Mouse (Mus musculus): ENCODE measurements around the gene Rcor1.

Rcor1 gene

GRCm38 (mm10) chr12:111021577-111021976 lies 17.6 kb upstream of the Rcor1 start:
- DNase-seq (ENCODE audit: low spot score), result no peak

DNA sequence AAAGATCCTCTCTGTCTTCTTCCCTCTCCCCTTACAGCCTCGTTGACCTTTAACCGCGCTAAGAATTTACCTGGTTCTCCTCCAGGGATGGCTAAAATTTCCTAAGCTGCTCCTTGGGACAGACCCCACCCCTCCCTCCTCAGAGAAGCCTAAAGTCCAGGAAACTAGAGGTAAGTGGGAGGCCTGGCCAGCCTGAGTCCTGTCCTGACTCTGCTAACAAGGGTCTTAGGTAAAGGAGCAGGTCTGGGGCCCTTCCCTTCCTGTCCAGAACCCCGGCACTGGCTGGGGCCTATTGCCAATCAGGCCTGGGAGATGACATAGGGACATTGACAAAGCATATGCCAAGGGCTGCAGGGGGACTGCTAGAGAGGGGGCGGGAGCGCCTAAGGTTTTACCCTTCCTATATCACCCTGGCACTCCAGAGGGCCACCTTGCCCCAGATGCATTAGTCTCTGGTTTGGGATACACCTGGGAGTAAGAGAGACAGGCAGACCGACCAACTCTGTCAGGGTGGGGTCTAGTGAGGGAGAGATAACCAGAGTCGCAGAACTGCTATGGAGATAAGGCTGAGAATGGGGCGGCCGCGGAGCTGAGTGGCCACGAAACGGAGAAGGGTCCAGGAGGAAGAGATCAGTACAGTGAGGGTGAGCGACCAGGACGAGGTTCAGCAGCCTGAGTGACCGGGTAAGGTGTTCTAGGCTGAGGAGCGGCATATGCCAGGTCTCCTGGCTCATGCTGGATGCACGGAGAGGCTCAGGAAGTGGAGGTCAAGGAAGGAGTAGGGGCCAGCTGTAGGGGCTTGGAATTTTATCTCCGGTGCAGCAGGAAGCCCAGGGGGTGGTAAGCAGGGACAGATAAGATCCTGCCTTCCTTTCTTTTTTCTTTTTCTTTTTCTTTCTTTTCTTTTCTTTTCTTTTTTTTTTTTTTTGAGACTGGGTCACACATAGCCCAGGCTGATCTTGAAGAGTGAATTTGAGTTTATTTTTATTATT lies 10.7 kb upstream of the Rcor1 start:
- DNase-seq (ENCODE audit: low spot score), result no peak

- DNase-seq (ENCODE audit: low spot score), result no peak
These were observed 9.8 kb upstream of the Rcor1 start for GRCm38 (mm10) chr12:111029291-111029890.

DNA sequence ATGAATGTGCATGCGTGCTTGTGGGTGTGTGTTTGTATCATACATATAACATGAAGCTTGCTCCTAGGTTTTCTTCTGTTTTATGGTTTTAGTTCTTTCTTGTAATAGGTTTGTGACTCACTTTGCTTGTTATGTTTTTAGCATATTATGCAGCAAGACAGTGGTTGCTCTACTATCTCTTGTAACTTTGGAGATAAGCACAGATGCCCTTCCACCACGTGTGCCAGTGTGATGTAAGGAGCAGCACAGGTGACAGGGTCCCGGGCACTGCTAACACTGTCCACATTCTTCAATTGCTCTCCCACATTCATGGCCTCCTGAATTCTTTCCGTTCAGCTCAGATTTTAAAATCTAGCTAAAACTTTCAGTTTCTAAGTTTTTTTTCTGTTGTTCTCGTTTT lies 6.3 kb upstream of the Rcor1 start:
- no peak for DNase-seq (ENCODE audit: low spot score)

GRCm38 (mm10) chr12:111035182-111035824 lies 3.8 kb upstream of the Rcor1 start:
- peak; percentile 50 for DNase-seq (ENCODE audit: low spot score)

DNA sequence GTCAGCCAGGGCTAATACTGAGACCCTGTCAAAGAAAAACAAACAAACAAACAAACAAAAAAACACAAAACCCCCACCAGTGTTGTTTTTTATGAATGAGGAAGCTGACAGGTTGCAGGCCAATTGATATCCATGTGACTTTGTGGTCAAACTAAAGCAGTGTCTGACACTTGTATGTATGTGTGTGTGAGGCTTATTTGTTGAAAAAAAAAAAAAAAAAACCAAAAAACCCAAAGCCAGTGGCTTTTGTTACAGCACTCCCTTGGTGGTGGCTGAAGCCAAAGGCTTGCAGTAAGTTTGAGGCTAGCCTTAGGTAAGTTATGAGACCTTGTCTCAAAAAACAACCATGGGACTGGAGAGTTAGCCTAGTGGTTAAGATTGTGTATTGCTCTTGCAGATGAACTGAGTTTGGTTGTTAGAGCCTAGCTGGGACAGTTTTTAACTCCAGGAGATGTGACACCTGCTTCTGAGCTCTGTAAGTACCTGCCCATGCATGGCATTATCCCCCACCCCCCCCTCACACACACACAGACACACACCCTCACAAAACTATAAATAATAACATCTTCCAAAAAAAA lies 2.9 kb upstream of the Rcor1 start:
- DNase-seq (ENCODE audit: low spot score), result no peak

GRCm38 (mm10) chr12:111037241-111038180 lies 1.6 kb upstream of the Rcor1 start:
- peak; percentile 37 for DNase-seq (ENCODE audit: low spot score)

- DNase-seq (ENCODE audit: low spot score), result peak; percentile 87
These were observed 748 bp upstream of the Rcor1 start for GRCm38 (mm10) chr12:111038231-111038975.

- DNase-seq (ENCODE audit: low spot score), result peak; percentile 26
These were observed 800 bp downstream of the Rcor1 start for GRCm38 (mm10) chr12:111039771-111040530.

DNA sequence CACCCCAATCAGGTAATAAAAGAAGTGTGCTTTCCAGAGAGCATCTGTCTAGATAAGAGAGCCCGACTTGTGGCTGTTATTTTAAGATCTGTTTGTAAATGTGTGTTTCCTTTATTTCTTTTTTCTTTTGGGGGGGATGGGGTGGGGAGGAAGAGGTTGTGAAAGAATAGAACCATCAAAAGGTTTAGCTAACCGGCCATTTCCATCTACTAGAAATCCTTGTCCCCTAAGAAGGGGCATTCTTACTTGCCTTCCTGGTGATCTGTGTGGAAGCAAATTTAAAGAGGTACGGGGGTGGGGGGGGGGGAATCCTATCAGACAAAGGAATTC lies 1.3 kb downstream of the Rcor1 start:
- DNase-seq (ENCODE audit: low spot score), result no peak

- peak; percentile 74 for DNase-seq (ENCODE audit: low spot score)
These were observed 2.0 kb downstream of the Rcor1 start for GRCm38 (mm10) chr12:111041196-111041595.

- no peak for DNase-seq (ENCODE audit: low spot score)
These were observed 3.2 kb downstream of the Rcor1 start for GRCm38 (mm10) chr12:111042365-111042764.

DNA sequence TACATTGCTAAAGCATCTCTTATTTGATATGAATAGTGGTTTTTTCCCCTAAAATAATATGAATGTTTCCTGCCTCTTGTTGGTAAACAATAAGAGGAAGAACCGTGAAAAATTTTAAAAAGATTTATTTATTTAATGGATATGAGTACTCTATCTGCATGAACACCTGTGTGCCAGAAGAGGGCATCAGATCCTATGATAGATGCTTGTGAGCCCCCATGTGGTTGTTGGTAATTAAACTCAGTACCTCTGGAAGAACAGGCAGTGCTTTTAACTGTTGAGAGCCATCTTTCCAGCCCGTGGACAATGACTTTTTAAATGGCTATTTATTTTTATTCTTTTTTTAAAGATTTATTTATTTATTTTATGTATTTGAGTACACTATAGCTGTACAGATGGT lies 5.7 kb downstream of the Rcor1 start:
- no peak for DNase-seq (ENCODE audit: low spot score)

DNA sequence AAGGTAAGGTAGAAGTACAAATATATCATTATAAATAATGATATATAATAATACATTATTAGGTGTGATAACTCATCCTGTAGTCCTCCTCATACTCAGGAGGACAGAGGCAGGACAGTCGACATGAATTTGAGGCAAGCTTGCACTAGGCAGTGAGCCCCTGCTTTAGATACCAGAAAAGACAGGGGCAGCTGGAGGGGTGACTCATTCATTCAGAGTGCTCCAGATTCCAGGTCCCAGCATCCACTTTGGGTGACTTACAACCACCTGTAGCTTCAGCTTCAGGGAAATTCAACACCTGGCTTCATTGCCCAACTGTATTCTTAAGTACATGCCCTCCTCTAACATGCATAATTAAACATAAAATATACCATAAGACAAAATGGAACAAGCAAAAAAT lies 7.7 kb downstream of the Rcor1 start:
- no peak for DNase-seq (ENCODE audit: low spot score)

GRCm38 (mm10) chr12:111048201-111048600 lies 9.1 kb downstream of the Rcor1 start:
- DNase-seq (ENCODE audit: low spot score), result no peak

DNA sequence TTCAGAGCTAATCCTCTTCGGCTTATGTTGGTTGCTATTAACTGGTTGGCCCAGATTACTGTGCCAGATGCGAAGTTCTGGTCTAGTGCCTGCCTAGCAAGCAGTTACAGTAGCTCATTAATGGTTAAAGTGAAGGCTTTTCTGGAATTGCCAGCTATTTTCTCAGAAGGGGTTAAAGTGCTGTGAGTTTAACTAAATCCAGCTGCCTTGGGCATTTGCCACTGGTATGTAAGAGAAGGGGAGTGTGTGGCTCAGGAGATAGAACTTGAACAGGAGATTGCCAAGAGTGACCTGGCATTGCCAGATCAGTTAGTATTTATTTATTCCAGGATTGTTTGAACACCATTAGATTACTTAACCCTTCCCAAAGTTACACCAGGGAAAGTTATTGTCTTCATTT lies 11.1 kb downstream of the Rcor1 start:
- DNase-seq (ENCODE audit: low spot score), result no peak

- DNase-seq (ENCODE audit: low spot score), result no peak
These were observed 24.2 kb downstream of the Rcor1 start for GRCm38 (mm10) chr12:111063361-111063760.

DNA sequence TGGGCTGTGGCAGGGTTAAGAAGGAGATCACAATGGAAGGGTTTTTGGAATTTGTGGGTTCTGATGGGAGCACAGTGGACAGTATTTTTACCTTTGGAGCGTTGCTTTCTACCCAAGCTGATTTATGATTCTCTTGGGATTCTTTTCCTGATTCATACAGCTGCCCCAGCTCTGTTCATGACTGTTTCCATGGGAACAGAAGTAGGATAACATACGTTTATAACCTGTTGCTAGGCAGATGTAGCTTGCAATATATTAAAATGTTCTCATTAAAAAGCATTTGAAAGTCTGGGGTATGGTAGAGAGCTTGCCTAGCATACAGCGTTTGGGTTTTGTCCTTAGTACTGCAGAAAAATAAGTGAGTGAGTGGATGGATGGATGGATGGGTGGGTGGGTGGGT lies 25.1 kb downstream of the Rcor1 start:
- DNase-seq (ENCODE audit: low spot score), result no peak

DNA sequence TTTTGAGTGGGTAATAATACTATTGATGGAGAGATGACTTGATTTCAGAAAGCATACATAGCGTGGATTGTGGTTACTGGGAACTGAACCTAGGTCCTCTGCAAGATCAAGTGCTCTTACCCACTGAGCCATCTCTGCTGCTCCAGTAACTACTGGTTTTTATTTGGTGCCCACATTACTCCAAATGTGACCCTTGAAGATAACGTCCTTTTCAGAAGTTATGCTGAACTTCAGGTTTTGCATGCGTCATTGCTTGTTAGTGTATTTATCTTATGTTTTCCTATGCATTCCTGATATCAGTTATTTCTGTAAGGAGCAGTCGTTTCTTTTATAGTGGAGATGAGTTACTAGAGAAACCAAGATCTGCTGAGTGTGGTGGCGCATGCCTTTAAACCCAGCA lies 26.2 kb downstream of the Rcor1 start:
- DNase-seq (ENCODE audit: low spot score), result no peak

DNA sequence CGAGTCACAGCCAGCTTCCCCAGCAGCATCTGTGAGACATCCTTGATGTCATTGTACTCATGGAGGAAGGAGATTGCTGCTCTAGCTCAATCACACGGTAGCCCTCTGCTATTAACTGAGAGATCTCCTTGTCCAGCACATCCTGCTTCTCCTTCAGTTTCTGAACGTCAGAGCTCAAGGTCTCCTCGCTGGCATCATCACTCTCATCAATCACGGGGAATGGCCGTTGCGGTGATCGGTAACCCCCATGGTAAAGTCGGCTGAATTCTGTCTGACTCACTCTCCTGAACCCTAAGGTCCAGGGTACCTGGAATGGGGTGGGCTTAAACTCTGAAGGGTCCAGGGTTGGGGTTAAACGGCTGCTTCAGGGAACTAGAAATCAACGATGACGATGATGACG lies 28.7 kb downstream of the Rcor1 start:
- DNase-seq (ENCODE audit: low spot score), result no peak
